Mouse (Mus musculus) heart, postnatal 4 days (tissue): Measurements from ENCODE around the gene Hecw2. TPM values are rescaled to one million over a fixed set of nuclear protein-coding genes. Genes with fewer than 3 reads are reported as not detected.

Source experiments
- DNase-seq: peaks from one replicate; pipeline ENCODE4 v3.0.0; 2021
- total RNA-seq, 2 experiments: library from RNA; stranded (reverse); gene quantifications; 2 replicates each; pipeline ENCODE4 v1.2.3; 2021

Gene Hecw2
- total RNA-seq, 2 experiments from 2014 or later: 14.5 to 14.6 TPM

GRCm38 (mm10) chr1:53829089-53829488 lies 365.9 kb downstream of the Hecw2 start:
- no peak for DNase-seq

GRCm38 (mm10) chr1:53824446-53825337 lies 370.3 kb downstream of the Hecw2 start:
- DNase-seq: no peak

DNA sequence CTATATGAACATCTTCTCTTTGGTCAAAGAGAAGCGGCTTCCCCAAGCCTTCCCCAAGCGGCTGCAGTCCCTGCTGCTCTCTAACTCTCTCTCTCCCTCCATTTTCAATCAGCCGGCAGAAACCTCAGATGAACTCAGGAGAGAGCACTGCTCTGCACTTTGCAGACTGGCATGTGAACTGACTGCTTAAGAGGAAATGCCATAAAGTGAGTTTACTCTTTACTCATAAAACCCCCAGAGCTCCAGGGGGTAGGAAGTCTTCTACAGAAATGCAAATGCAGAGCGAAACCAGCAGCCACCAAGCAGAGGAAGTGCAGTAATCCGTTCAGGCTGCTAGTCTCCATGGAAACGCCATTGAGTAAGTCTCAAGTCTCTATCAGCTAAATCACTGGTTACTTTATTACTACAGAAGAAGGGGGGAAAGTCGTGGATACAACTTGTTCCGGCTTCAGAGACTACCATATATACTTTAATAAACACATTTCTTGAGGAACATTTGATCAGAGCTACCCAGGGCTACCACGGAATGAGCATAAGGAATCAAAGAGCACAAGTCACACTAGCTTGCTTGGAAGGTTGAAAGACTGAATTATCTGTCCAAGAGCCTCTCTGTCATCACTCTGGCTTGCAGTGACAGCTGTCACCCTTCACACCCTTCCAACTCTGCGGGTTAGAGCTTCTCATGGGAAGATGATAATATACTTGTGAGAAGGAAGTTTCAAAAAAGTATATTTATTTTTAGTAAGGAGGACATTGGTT lies 371.1 kb downstream of the Hecw2 start:
- peak; percentile 13 for DNase-seq

- no peak for DNase-seq
These were observed 373.0 kb downstream of the Hecw2 start for GRCm38 (mm10) chr1:53821983-53822382.

DNA sequence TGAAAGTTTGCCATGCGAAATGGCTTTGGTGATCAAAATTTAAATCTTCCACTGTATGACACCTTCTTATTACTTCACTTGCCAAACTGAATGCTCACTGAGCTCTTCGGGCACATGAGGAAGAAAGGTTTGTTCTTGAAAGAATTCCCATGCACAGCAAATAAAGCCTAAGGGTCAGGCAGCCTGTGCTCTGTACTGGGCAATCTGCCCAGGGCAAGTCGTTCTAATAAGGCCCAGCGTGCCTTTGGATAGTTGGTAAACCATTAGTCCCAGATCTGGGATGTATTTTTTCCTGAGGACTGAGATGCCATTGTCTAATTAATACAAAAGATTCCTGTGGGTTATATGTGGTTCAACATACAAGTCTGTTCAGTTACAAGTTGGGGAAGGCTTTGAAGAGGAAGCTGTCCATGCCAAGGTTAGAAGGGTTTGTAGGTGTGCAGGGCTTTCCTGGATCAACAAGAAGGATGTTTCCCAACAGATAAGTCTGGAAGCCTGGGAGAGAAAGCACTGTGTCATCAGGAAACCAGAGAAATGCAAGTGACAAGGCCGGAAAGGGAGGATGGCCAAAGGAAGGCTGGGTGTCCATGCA lies 374.8 kb downstream of the Hecw2 start:
- no peak for DNase-seq

DNA sequence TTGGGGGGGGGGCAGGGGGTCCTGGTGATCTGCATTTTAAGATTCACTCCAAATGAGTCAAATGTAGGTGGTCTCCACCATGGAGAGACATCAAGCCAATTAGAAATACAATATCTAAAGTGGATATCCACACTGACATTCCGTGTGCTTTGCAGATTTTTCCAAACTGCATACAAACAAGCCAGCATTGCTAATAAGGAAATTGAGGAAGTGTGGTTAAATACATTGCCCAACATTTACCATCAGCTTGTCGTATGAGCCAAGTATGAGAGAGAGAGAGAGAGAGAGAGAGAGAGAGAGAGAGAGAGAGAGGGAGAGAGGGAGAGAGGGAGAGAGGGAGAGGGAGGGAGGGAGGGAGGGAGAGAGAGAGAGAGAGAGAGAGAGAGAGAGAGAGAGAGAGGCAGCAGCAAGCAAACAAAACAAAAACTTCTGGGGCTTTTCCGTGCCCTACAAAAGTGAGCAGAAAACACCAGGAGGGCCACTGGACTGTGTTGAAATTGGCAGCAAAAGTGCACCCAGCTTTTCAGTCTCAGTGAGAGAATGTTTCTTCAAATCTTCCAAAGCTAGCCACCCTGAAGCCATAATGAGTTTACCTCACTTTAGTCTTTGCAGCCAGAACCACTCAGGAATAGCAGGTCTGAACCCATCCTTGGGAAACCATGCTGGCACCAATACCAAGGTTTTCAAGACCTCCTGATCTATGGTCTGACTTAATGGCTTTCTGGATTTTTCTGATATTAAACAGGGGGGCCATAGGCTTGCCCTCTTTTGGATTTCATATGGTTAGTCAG lies 376.7 kb downstream of the Hecw2 start:
- DNase-seq: no peak

DNA sequence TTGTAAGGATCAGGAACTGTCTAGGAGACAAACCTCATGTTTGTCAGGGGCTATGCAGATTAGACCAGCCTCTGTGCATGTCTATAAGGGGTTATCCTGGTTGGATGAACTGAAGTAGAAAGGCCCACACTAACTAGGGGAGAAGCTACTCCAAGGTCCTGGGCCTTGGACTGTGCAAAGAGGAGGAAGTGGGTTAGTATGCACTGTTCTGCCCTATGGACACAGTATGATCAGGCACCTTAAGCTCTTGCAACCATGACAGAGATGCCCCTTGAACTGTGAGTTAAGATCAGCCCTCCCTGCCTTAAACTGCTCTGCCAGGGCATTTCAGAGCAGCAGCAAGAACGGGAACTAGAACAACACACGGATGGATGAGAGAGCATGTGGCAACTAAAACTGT lies 378.6 kb downstream of the Hecw2 start:
- no peak for DNase-seq

DNA sequence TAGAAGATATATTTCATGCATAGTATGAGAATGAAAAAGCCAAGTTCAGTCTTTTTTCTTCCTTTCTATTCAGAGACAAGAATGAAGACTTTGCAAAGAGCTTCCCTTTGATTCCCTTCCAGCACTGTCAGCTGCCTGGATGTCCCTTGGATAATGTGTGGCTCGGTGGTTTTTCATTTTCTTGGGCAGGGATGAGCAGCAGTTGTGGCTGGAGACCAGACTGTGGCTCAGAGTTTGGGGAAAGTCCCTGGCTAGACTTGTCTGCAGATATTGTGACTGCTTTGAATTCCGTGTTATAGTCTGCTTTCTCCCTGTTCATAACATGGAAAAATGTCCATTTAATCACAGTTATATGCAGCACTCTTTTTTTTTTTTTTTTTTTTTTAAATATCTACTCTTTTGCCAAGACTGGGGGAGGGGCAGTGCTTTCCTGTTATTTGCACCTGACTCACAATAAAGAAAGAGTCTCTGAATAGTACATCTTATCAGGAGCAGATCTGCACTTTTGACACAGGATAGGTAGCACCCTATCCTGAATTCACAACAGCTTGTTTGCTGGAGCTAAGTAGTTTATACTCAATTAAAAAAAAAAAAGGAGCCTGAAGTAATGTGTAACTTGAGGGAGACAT lies 380.8 kb downstream of the Hecw2 start:
- DNase-seq: no peak

DNA sequence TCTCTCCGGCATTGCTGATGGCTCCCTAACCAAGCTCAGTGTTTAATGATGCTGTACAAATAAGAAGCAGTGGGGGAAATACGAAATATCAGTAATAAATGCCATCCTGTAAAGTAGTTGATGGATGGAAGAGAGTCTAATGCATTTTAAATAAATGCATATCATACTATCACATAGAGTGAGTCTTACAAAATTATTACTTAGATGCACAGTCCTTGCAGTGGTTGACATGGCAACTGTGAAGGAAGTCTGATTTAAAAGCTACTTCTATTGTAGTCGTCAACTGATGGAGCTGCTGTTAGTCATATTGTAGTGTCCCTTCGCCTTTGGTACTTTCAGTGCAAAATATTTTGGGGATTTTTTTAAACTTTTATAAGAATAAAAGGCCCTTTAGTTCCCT lies 383.0 kb downstream of the Hecw2 start:
- DNase-seq: no peak

GRCm38 (mm10) chr1:53808229-53808628 lies 386.7 kb downstream of the Hecw2 start:
- DNase-seq: no peak

- DNase-seq: no peak
These were observed 397.2 kb downstream of the Hecw2 start for GRCm38 (mm10) chr1:53797811-53798210.

GRCm38 (mm10) chr1:53797074-53797473 lies 397.9 kb downstream of the Hecw2 start:
- DNase-seq: no peak

DNA sequence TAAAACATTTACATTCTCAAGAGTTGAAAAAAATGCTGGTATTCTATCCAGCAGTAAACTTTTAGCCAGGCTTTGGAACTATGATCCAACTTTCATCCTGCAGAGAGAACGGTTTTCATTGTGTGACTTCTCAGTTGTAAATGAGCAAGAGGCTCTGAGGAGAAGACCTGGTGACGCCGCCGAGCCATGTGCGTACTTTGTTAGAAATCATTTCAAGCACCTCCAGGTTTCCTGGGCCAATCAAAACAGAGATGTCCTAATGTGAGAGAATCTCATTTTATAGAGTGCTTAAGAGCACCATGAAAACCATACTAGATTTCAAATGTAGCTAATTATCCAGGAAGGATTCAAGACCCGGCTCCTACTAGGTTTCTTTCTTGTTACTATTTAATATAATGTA lies 398.7 kb downstream of the Hecw2 start:
- DNase-seq: no peak

- DNase-seq: no peak
These were observed 399.4 kb downstream of the Hecw2 start for GRCm38 (mm10) chr1:53795591-53795990.

DNA sequence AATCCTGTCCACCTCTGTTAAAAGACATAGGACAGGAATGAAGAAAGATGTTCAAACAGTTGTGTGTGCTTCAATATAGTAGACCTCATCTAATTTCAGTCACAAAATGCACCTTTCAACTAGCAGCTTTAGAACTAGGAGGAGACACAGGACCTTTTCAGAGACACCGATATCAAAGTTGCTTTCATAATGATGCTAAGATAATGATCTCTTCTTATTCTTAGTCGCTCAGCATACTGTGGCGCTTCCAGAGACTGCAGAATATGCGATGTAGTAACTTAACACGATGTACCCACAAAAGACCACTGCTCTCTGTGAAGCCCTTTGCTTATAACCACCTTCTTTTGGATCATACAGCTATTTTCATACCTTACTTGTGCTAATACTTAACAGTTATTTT lies 399.9 kb downstream of the Hecw2 start:
- no peak for DNase-seq

- DNase-seq: no peak
These were observed 400.7 kb downstream of the Hecw2 start for GRCm38 (mm10) chr1:53794279-53794678.

- DNase-seq: no peak
These were observed 403.6 kb downstream of the Hecw2 start for GRCm38 (mm10) chr1:53791343-53791742.

GRCm38 (mm10) chr1:53784721-53785418 lies 410.1 kb downstream of the Hecw2 start, which contains the start of gene Stk17b:
Stk17b (minus strand) TSS chr1:53785224.
- DNase-seq: peak; percentile 96

DNA sequence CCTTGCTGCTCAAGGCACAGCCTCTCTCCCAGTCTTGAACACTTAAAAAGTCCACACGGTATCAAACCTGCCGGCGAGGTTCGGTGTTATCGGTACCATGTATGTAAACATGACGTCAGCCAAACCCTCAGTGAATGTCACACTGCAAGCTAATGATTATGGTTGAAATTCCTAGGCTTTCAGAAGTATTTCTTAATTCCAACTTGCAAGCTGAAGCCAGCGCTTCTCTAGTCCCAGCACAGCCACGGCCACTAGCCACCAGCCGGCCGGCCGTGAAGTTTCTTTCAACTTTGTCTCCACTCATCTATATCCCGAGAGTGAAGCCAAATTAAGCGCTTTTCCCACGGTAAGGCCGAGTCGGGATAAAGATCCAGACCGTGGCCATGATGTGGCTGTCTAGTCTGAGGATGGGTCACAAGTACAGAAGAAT lies 410.7 kb downstream of the Hecw2 start:
- peak; percentile 39 for DNase-seq

DNA sequence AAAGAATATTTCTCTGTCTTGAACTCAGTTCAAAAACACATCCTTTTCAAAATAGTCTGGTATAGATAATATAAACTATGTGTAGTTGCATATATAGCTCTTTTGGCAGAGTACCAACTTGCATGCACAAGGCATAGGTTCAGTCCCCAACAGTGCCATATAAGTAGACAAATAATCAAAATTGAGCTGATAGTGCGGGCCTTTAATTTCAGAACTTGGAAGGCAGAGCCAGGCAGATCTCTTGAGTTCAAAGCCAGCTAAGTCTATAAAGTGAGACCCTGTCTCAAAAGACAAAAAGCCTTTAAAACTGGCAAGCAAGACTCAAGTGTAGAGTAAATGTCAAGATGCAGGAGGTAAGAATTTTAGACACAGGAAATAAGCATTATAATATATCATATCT lies 412.0 kb downstream of the Hecw2 start:
- DNase-seq: no peak

DNA sequence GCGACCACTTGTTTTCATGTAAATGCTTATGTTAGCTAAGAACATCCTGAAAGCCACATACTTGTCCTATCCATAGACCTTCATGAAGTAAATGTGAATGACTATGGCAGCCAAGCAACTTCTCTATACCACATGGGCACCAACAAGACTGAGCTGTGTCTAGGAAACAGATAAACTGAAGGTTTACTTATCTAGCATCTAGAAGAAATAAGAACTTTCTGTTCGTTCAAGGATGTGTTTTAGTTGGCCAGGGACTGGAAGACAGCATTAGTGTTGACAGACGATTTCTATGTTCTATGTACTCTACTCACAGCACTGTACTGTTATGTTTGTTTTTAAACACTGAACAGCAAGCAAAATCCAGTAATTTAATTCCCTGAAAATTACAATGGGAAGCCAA lies 412.9 kb downstream of the Hecw2 start:
- DNase-seq: no peak
